Mouse (Mus musculus): ENCODE measurements around the gene Dvl3. TPM values are rescaled to one million over a fixed set of nuclear protein-coding genes. Genes with fewer than 3 reads are reported as not detected.

The Dvl3 gene
- polyA plus RNA-seq (2014; fragmentation: Nextera tagmentation; extraction: Ambion mirVana), result 24.6 and 25.2 TPM in 2 replicates

DNA sequence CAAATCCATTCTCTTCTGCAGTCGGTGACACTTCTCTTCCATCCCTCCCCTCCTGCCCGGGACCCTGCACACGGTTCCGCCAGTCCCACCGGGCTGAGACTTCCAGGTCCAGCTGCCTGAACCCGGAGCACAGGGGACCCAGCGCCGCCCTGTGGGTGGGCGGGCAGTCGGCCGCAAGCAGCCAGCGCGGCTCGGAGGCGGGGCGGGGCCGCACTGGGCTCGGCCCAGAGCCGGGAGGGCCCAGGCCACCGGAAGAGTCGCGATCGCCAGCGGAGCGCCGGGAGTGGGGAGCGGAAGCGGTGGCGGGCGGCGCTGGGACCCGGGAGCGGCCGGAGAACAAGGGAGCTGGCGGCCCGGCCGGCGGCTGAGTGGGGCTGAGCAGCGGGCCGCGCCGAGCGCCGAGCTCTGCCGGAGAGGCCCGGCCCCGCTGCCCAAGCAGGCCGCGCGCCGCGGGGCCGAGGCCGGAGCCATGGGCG, at the start of gene Dvl3:
Gene Dvl3 (plus strand): TSS at position 257 of the 476 bp plus-strand sequence.
- Histone ChIP-seq H3K27me3 (ENCODE audit: insufficient read depth, low read length) (no peaks in the 10 kb centered on the region), H3K27ac (ENCODE audit: low read depth) (peak within 1 kb of the TSS; percentile 94), H3K4me1 (ENCODE audit: insufficient read depth) (peaks cover 4% of the 10 kb centered on the region; the same call in 1 of the 2 replicates), H3K9ac (peak within 1 kb of the TSS; percentile 95), H3K36me3 (ENCODE audit: insufficient read depth) (peaks cover 26% of the 10 kb centered on the region), H3K4me3 (ENCODE audit: low read depth, low read length) (peak within 1 kb of the TSS; percentile 98), H3K9me3 (ENCODE audit: low read depth, low read length) (no peaks in the 10 kb centered on the region), H3K4me2 (peak within 1 kb of the TSS; percentile 71)
- peak; percentile 98 for ATAC-seq (ENCODE audit: insufficient read depth)
- peak; percentile 97 for DNase-seq
- under 1% methylated on average over 55 of the region's 55 CpGs for WGBS
- TF ChIP-seq CTCF (IDR thresholded peaks at IDR 0.05; ENCODE audit: low read depth), result peak; percentile 46

DNA sequence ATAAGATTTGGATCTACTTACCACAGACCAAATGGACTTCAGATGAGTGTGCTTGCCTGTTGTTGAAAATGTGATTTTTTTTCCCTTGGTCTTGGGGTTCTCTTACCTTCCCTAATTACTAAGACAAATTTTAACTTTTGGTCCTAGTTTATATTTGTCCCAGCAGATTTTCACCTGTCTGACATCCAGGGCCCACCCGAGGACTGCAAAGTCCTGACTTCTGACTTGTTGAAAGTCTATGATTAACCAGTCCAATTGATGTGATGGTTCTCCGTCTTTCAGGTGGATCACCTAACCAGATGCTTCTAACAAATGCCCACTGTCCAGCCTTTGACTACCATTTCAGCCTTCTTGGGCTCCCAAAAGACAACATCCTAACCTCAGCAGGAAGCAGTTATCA, 45.8 kb upstream of the Dvl3 start:
- DNase-seq (no peak), ATAC-seq (ENCODE audit: insufficient read depth) (no peak)
- no peak overlapping the region for H3K9ac ChIP-seq
- H3K4me2 ChIP-seq, result no peak overlapping the region
- H3K27me3 ChIP-seq (ENCODE audit: insufficient read depth, low read length), result no peaks in the 10 kb centered on the region
- no peak overlapping the region for H3K27ac ChIP-seq (ENCODE audit: low read depth)
- no peaks in the 10 kb centered on the region for H3K36me3 ChIP-seq (ENCODE audit: insufficient read depth)
- no peaks in the 10 kb centered on the region for H3K9me3 ChIP-seq (ENCODE audit: low read depth, low read length)
- no peaks in the 10 kb centered on the region for H3K4me1 ChIP-seq (ENCODE audit: insufficient read depth)
- no peak overlapping the region for H3K4me3 ChIP-seq (ENCODE audit: low read depth, low read length)
- 87% methylated on average over 2 of the region's 2 CpGs for WGBS
- TF ChIP-seq CTCF (IDR thresholded peaks at IDR 0.05; ENCODE audit: low read depth), result no peak

DNA sequence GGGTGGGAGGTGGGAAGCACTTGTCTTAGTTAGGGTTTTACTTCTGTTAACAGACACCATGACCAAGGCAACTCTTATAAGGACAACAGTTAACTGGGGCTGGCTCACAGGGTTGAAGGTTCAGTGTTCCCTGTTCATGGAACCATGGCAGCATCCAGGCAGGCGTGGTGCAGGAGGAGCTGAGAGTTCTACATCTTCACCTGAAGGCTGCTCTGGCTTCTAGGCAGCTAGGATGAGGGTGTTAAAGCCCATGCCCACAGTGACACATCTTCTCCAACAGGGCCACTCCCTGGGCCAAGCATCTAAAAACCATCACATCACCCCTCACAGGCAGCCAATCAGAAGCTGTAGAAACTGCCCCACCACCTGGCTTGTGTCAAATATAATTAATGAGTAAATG, 45.1 kb upstream of the Dvl3 start:
- no peak overlapping the region for H3K4me3 ChIP-seq (ENCODE audit: low read depth, low read length)
- WGBS, result 81% methylated on average over 1 of the region's 1 CpGs
- H3K4me2 ChIP-seq, result no peak overlapping the region
- ATAC-seq (ENCODE audit: insufficient read depth), result no peak
- no peak overlapping the region for H3K27ac ChIP-seq (ENCODE audit: low read depth)
- TF ChIP-seq CTCF (IDR thresholded peaks at IDR 0.05; ENCODE audit: low read depth), result no peak
- DNase-seq, result no peak
- no peaks in the 10 kb centered on the region for H3K9me3 ChIP-seq (ENCODE audit: low read depth, low read length)
- no peaks in the 10 kb centered on the region for H3K27me3 ChIP-seq (ENCODE audit: insufficient read depth, low read length)
- H3K9ac ChIP-seq, result no peak overlapping the region
- no peaks in the 10 kb centered on the region for H3K4me1 ChIP-seq (ENCODE audit: insufficient read depth)
- no peaks in the 10 kb centered on the region for H3K36me3 ChIP-seq (ENCODE audit: insufficient read depth)

DNA sequence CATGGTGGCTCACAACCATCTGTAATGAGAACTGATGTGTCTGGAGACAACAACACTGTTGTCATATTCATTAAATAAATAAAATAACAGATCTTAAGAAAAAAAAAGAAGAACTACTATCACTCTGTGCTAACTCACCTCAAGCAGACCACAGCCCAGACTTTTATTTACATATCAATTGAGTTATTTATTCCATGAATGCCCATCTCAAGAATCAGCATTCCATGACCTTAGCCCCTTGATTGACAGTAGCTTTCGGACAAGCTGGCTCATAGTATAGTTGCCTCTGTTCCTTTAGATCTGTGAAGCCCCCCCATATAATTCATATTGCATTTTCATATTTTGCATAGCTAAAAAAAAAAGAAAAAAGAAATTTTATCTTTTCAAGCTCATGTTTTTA, 43.0 kb upstream of the Dvl3 start:
- no peaks in the 10 kb centered on the region for H3K27me3 ChIP-seq (ENCODE audit: insufficient read depth, low read length)
- no peaks in the 10 kb centered on the region for H3K9me3 ChIP-seq (ENCODE audit: low read depth, low read length)
- H3K36me3 ChIP-seq (ENCODE audit: insufficient read depth), result no peaks in the 10 kb centered on the region
- TF ChIP-seq CTCF (IDR thresholded peaks at IDR 0.05; ENCODE audit: low read depth), result no peak
- H3K4me2 ChIP-seq, result no peak overlapping the region
- no peak overlapping the region for H3K4me3 ChIP-seq (ENCODE audit: low read depth, low read length)
- no peaks in the 10 kb centered on the region for H3K4me1 ChIP-seq (ENCODE audit: insufficient read depth)
- 75% methylated on average over 1 of the region's 1 CpGs for WGBS
- no peak for ATAC-seq (ENCODE audit: insufficient read depth)
- H3K27ac ChIP-seq (ENCODE audit: low read depth), result no peak overlapping the region
- no peak for DNase-seq
- H3K9ac ChIP-seq, result no peak overlapping the region

DNA sequence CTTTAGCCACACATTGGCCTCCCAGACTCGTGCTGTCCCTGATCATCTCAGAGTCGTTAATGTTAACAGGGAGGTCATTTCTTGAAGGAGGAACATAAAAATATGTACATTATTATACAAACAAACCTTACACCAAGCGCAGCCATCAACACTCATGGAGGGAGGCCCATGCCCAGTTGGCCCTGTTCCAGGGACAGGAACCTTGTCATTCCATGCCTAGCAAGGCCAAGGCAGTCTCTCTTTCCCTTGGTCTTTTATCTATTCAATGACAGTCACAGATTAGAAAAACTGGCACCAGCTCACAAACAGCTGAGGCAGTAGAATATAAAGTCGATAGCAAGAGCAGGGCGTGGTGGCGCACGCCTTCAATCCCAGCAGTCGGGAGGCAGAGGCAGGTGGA, 42.6 kb upstream of the Dvl3 start:
- H3K27me3 ChIP-seq (ENCODE audit: insufficient read depth, low read length), result no peaks in the 10 kb centered on the region
- ATAC-seq (ENCODE audit: insufficient read depth) (no peak), DNase-seq (no peak)
- H3K9ac ChIP-seq, result no peak overlapping the region
- H3K4me1 ChIP-seq (ENCODE audit: insufficient read depth), result no peaks in the 10 kb centered on the region
- no peak overlapping the region for H3K4me2 ChIP-seq
- H3K27ac ChIP-seq (ENCODE audit: low read depth), result no peak overlapping the region
- H3K36me3 ChIP-seq (ENCODE audit: insufficient read depth), result no peaks in the 10 kb centered on the region
- WGBS, result 81% methylated on average over 8 of the region's 8 CpGs
- H3K4me3 ChIP-seq (ENCODE audit: low read depth, low read length), result no peak overlapping the region
- H3K9me3 ChIP-seq (ENCODE audit: low read depth, low read length), result no peaks in the 10 kb centered on the region
- TF ChIP-seq CTCF (IDR thresholded peaks at IDR 0.05; ENCODE audit: low read depth), result no peak

DNA sequence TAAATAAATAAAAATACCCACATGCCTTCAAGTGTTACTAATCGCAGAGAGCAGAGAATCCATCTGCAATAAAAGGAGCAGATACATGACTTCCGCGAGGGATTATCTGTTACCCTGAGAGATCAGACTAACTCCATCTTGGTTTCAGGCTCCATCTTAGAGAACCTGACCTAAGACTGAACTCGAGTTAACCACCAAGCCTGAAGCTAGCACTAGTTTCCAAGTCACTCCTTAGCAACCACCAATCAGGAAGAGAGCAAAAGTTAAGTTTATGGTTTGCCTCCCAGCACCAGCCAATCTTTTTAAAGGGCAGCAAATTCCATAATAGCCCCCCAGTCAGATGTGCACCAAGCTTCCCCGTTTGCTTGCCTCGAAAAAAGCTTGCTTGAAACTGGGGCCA, 42.0 kb upstream of the Dvl3 start:
- TF ChIP-seq CTCF (IDR thresholded peaks at IDR 0.05; ENCODE audit: low read depth), result no peak
- H3K27me3 ChIP-seq (ENCODE audit: insufficient read depth, low read length), result no peaks in the 10 kb centered on the region
- 70% methylated on average over 6 of the region's 6 CpGs for WGBS
- no peaks in the 10 kb centered on the region for H3K9me3 ChIP-seq (ENCODE audit: low read depth, low read length)
- H3K36me3 ChIP-seq (ENCODE audit: insufficient read depth), result no peaks in the 10 kb centered on the region
- no peak for ATAC-seq (ENCODE audit: insufficient read depth)
- H3K9ac ChIP-seq, result no peak overlapping the region
- peak overlapping the region; percentile 76 for H3K27ac ChIP-seq (ENCODE audit: low read depth)
- no peak overlapping the region for H3K4me3 ChIP-seq (ENCODE audit: low read depth, low read length)
- DNase-seq, result no peak
- H3K4me2 ChIP-seq, result no peak overlapping the region
- no peaks in the 10 kb centered on the region for H3K4me1 ChIP-seq (ENCODE audit: insufficient read depth)

DNA sequence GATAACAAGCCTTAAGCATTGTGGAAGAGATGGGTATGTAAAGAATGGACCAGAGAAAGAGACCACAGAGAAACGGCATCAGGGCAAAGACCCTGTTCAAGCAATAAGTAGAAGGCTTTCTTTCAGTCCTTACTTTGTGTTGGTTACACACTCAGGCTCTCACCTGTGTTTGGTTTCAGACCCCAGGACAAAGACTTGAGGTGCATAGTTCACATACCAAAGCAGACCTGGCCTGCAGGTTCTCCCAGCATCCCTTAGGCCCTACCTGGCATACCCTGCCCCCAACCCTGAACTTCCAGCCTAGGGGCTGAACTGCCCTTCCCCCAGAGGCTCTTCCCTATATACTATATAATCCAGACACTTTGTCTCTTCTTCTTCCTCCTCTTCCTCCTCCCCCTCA, 41.4 kb upstream of the Dvl3 start:
- no peaks in the 10 kb centered on the region for H3K9me3 ChIP-seq (ENCODE audit: low read depth, low read length)
- TF ChIP-seq CTCF (IDR thresholded peaks at IDR 0.05; ENCODE audit: low read depth), result no peak
- no peak for ATAC-seq (ENCODE audit: insufficient read depth)
- no peaks in the 10 kb centered on the region for H3K4me1 ChIP-seq (ENCODE audit: insufficient read depth)
- H3K27me3 ChIP-seq (ENCODE audit: insufficient read depth, low read length), result no peaks in the 10 kb centered on the region
- H3K27ac ChIP-seq (ENCODE audit: low read depth), result peak overlapping the region; percentile 90
- WGBS, result 58% methylated on average over 1 of the region's 1 CpGs
- H3K4me3 ChIP-seq (ENCODE audit: low read depth, low read length), result no peak overlapping the region
- H3K4me2 ChIP-seq, result no peak overlapping the region
- no peaks in the 10 kb centered on the region for H3K36me3 ChIP-seq (ENCODE audit: insufficient read depth)
- DNase-seq, result peak; percentile 48
- no peak overlapping the region for H3K9ac ChIP-seq

DNA sequence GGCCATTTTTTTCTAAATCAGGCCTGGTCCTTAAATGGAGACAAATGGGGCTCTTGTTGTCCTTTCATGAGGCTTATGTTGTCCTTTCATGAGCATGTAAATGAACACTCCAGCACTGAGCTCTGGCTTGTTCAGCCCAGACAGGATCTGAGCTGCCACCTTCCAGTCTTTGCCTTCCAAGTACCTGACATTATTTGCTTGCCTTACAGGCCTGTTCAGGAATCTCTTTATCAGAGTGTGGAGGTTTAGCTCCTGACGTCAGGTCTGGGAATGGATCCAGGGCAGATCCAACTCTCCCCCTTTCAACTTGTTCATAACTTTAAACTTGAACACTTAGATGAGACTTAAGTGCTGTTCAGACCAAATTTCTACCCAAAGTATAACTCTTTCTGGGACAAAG, 39.9 kb upstream of the Dvl3 start:
- Histone ChIP-seq H3K4me3 (ENCODE audit: low read depth, low read length) (no peak overlapping the region), H3K9ac (no peak overlapping the region), H3K4me1 (ENCODE audit: insufficient read depth) (no peaks in the 10 kb centered on the region), H3K36me3 (ENCODE audit: insufficient read depth) (no peaks in the 10 kb centered on the region), H3K27me3 (ENCODE audit: insufficient read depth, low read length) (no peaks in the 10 kb centered on the region), H3K27ac (ENCODE audit: low read depth) (peak overlapping the region; percentile 90), H3K4me2 (no peak overlapping the region), H3K9me3 (ENCODE audit: low read depth, low read length) (no peaks in the 10 kb centered on the region)
- DNase-seq, result peak; percentile 83
- no peak for TF ChIP-seq CTCF (IDR thresholded peaks at IDR 0.05; ENCODE audit: low read depth)
- 25% methylated on average over 1 of the region's 1 CpGs for whole genome bisulfite sequencing
- ATAC-seq (ENCODE audit: insufficient read depth), result peak; percentile 89

Measured in lung, embryonic 14.5 days (tissue).